Mouse (Mus musculus) cerebellum, adult (tissue): ENCODE results near the gene Cdh5.
"Not testable (repeated sequence)": the region's sequence is repeated elsewhere in the genome, so short reads cannot be mapped to it uniquely, and the experiment has no call there.

Experiments used
- ATAC-seq: cut with Nextera tagmentation; 2 replicates; pipeline ENCODE4 v1.9.2; 2017; ENCODE audit warnings: mild to moderate bottlenecking, moderate library complexity, mixed read lengths; ENCODE audit not compliant: insufficient number of reproducible peaks, low FRiP score, low TSS enrichment

Gene Cdh5

DNA sequence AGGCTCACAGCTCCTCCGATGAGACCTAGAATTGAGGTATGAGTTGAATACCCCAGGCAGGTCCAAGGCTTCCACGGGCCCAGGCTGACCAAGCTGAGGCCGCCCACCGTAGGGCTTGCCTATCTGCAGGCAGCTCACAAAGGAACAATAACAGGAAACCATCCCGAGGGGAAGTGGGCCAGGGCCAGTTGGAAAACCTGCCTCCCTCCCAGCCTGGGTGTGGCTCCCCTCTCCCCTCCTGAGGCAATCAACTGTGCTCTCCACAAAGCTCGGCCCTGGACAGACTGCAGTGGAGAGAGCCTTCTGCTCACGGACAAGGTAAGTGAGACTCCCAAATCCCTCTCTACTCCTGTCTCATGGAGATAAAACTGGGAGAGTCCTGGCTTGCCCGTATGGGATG lies at the start of gene Cdh5:
Gene Cdh5, plus strand, starts transcription at position 211 of the 400 bp plus-strand sequence.
- ATAC-seq = no peak

DNA sequence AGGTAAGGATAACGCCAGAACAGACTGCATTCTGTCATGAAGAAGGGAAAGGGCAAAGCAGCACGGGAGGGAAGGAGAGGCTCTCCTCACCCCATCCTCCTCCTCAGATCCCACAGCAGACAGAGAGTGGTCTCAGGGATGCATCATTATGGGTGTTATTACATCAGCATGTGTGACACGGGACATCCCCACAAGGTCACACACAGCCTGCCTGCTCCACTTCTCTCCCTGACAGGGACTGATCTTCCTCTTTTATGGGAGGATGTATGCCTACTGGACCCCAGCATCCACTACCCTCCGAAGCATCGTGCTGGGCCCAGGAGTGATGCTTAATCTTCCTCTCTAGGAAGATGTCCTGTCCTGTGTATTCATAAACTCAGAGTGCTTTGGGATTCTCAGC lies 41.5 kb upstream of the Cdh5 start:
- no peak for ATAC-seq

DNA sequence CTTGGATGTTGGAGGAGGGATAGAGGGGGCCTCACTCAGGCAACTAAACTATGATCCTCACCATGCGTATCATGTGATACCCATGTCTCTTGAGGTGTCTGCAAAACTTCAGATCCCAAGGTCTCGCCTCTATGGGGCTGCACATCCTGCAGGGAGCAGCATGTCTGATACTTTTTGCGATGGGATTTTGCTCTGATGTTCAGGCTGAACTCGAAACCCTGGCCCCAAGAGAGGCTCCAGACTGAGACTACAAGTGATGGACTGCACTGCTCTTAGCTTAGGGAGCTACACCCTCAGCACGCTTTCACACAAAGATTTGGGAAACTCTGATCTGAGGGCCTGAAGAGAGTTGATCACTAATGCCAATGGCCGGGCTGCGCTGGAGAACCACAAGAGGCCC lies 41.0 kb upstream of the Cdh5 start:
- no peak for ATAC-seq

DNA sequence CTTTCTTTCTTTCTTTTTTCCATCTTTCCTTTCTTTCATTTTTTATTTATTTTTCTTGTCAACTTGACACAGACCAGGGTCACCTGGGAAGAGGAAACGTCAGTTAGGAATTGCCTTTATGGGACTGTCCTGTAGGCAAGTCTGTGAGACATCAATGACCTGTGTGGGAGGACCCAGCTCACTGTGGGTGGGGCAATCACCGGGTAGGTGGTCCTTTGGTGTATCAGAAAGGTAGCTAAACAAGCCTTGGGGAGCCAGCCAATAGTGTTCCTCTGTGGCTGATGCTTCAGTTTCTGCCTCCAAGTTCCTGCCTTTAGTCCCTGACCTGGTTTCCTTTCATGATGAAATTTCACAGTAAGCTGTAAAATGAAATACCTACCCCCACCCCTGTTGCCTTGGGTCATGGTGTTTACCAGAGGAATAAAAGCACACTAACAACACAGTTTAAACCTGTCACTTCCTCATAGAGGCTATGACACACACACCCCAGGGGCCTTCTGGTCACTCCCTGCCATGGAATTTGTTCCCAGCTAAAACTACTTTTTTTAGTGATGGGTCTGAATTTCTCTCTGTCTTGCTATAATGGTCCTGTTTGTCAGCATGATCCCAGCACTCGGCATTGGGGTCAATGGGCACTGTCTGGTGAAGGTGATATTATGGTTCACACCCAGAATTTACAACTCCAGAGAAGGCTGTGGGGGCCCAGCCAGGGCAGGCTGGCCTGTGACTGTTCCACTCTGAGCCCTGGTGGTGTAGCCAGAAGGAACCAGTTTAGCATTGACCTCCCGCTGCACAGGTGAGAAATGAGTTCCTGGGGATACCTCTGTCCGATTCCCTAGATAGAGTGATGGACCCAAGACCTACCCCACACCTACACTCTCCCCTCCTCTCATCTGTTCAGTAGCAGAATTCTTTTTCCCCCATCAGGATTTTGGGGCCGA lies 40.1 kb upstream of the Cdh5 start:
- no peak for ATAC-seq

DNA sequence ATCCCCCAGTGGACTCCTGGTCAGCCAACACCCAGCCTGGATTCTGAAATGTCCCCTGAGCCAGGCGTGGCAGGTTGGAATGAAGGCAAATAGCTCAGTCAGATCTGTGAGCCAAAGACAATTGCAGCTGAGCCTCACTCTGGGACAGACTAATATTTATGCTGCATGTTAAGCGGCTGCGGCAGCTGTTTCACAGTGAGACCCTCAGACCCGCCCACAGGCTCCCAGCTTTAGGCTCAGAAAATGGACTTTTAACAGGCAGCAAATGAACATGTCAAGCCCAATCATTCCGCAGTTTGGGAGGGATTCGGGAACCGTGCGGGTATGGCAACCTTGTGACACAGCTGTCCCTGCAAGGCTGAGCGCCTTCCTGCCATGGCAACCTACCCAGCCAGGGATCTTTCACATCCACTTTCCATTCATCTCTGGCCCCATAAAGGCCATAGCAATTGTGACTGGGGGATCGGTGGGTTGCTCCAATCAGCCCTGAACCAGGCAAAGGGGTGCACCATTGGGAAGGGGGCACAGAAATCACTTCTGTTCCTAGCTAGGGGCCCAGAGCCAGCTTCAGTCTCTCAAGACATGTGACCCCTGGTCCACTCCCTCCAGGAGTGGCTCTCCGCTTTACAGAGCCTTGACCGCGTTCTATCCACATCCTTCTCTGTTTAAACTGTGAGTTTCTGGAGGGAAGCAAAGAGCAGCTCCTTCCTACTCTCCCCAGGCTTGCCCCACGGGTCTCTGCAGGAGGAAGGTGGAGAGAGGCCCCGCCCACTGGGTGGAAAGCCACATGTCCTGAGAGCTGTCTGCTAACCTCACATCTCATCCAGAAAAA lies 39.2 kb upstream of the Cdh5 start:
- no peak for ATAC-seq

DNA sequence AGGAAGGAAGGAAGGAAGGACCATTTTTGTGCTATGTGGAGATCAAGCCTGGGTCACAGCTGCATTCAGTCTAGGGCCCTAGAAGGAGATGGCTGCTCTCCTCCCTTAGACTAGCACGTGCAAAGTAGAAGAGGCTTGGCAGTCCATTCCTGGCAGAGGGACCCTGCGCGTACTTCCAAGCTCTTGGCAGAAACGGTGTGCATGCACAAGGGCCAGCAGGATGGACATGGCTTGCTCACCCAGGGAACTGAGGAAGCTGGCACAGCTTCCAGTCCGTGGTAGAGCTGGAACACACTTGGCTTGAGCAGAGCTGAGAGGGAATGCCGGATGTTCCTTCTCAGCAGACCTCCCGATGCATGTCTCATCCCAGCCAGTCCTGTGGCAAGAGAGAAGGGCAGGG lies 36.2 kb upstream of the Cdh5 start:
- peak; percentile 41; the same call in 1 of the 2 replicates for ATAC-seq

DNA sequence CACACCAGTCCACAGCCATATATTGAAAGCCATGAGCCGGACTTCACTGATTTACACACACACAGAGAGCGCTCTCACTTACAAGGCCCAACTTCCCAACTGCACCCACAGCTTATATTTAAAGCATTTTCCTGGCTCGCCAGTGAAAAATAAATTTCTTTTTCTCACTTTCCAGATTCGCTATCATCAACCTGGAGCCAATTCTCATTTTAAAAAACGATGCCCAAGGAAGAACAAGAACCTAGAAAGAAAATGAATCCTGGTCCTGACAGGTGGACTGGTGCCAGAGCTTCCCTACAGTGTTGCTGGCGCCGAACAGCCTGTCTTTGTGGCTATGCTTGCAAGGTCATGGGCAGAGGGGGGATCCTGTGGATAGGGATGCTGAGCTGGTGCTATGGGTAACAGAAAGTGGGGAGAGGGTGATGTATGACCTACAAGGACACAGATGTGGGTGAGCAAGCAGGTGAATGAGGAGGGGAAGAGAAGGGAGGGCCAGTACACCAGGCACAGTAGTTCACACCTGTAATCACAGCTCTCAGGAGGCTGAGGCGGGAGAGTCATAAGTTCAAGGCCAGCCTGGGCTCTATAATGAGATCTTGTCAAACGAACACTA lies 35.4 kb upstream of the Cdh5 start:
- ATAC-seq = no peak

DNA sequence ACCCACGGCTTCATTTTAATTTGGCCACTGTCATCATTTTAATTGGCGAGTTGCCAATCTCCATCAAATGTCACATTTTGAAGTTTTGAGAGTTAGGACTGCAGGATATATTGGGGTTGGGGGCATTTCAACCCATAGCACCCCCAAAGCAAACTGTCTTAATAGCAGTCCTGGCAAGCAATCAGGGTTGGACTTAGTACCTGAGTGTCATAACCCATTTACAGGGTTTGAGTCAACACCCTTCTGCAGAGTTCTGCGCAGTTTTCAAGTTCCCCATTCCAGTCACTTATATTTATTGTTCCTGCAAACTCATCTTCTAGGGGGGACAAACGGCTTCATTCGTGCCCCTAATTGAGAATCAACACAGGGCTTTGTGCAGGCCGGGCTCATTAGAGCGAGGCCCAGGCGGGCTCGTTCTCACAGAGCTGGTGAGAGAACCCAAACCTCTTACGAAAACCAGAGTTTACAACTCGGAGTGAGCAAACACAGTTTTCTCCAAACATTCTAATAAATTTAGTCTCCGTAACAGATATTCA lies 34.0 kb upstream of the Cdh5 start:
- ATAC-seq = no peak

DNA sequence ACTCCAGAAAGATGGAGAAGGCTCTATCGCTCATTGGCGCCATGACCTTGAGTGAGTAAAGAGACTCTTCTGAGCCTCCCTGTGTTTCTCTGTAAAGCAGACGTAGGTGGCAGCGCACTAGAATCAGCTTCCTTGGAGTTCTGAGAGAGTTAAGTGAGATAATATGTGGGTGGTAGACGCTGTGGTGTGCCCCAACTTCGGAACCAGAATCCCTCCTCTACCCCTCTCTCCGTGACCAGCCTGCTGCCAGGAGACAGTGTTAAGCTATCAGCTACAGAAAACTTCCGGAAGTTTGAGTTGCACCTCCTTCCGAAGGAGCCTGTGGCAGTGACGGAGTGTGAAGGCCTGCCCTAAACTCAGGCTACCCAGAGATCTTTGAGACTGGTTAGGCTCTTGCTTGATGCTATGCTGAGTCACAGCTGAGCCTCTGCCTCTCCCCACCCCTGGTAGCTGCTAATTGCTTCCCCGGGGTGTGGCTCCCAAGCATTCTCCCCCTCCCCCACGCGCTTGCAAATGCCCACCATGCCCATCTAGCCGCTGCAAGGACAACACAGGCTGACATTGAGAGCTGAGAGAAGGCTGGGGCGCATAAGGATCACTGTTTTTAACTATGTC lies 32.9 kb upstream of the Cdh5 start:
- ATAC-seq = no peak

DNA sequence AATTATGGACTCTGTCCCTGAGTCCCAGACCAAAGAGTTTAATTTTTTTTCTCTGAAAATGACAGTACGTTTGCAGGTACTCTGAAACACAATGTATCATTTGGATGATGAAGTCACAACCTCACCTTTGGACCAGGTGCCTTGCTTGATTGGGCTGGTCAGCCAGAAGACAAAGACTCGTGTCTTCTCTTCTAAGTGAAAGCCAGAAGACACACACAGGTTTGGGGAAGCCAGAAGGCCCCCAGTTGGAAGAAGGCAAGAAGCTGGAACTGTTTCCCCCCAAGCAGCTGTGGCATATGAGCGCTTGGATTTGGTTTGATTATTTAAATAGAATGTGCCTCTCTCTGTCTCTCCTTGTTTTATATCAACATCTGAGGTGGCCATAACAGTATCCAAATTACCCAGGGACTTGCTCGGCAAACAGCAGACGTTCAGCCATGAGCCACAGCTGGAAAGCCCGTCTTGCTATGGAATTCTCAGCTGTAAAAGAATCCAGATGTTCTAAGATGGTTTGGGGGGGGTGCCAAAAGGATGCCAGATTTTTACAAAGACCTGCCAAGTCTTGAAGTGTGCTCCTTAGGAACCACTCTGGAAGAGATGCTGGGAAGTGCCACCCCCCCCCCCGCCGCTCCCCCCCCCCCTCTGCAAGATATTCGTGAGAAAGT lies 31.1 kb upstream of the Cdh5 start:
- ATAC-seq = not testable (repeated sequence)

DNA sequence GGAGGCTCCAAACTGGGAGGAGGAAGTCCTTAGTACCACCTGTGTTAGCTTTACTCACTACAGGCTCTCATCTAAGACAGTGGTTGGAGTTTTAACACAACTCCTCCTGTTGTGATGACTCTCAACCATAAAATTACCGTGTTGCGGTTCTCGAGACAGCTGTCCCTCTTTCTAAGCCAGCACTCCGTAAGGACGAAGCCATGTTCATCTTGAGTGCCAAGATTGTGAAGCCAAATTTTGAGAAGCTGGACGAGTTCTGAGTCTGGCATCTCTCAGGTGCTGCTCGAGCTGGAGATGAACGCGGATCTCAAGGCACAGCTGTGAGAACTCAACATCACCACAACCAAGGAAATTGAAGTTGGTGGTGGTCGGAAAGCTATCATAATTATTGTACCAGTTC lies 30.5 kb upstream of the Cdh5 start:
- no peak for ATAC-seq

DNA sequence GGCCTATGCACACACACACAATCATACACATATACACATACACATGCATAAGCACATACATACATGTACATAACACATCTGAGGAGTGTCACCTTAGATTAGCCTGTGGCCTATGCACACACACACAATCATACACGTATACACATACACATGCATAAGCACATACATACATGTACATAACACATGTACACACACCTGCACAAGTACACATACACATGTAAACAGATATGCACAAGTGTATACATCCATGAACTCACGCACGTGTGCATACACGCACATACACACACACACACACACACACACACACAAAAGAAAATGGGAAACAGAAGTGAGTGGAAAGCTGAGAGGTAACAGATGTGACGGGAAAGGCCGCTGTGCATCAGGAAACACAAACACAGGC lies 26.3 kb upstream of the Cdh5 start:
- ATAC-seq = no peak

DNA sequence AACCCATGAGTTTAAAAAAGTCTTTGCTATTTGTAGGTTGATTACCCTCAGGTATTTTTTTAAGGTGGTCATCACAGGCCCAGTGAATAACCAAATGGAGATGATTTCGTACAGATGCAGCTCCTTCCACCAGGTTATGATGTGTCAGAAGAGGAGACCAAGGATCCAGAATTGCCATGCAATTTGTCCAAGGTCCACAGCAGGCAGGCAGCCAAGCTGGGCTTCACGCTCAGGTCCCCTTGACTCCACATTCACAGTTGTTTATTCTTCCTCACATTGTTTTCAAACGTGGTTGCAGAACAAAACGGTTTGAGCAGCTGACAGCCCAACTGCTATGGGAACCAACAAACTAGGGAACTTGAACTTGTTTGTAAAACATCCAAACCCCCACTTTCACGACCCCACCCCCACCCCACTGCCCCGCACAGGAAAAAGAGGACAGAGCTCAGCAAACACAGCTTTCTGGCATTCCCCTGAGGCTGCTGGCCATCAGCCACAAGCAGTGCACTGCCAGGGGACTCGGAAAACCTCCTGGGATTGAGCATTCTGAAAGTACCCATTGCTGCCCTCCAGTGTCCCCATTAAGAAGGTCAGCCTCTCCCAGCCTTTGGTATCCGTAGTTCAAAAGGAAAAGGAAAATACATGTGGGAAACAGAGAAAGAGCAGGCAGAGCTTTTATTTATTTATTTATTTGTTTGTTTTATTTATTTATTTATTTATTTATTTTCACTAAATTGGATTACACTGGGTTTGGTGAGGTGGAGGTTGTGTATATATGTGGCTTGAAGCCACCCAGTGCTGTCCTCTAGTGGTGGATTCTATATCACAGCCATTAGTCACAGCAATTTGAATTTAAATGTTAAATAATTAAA lies 24.6 kb upstream of the Cdh5 start:
- ATAC-seq = no peak

DNA sequence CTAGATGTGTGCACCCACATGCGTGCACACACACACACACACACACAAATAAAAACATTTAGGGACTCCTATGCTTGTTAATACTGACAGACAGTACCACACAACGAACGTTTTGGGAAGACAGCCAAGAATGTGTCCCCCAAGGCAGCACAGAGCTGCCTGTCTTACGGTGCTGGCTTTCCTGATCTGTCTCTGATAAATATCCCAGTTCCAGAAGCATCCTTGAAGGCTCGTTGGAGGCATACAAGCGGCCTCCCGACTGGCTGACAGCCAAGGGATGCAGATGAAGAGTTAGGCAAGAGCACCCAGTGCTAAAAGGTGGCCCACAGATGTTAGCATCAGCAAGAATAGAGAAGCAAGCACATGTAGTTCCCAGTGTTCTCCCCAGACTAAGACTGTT lies 23.3 kb upstream of the Cdh5 start:
- no peak for ATAC-seq

DNA sequence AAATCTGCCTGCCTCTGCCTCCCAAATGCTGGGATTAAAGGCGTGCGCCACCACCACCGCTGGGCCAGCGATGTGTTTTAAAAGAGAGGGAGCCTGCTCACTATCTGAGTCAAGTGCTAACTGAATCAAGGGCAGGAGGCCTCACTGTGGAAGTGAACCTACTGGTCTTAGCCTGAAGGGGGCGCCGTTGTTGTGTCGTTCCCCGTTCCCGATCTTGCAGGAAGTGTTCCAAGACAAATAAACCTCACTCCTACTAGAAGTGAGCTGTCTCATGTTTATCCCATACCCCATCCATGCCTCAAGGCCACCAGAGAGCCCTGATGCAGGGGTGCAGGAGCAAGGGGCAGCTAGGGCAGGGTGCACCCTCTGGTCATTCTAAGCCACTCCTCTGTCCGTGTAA lies 16.1 kb upstream of the Cdh5 start:
- no peak for ATAC-seq

DNA sequence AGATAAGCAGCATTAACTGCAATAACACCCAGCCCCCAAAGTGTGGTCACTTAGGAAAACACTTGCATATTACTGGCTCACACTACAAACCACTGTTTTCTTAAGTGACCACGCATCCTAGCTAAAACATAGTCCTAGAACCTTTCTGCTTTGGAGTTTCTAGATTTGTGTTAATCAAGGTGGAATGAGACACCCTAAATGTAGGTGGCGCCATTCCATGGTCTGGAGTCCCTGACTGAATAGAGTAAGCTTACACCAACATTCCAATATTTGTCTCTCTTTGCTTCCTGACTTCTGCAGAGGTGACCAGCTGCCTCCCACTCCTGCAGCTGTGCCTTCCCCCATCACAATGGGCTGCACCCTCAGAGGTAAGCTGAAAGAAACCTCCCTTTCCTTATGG lies 14.8 kb upstream of the Cdh5 start:
- ATAC-seq = no peak

DNA sequence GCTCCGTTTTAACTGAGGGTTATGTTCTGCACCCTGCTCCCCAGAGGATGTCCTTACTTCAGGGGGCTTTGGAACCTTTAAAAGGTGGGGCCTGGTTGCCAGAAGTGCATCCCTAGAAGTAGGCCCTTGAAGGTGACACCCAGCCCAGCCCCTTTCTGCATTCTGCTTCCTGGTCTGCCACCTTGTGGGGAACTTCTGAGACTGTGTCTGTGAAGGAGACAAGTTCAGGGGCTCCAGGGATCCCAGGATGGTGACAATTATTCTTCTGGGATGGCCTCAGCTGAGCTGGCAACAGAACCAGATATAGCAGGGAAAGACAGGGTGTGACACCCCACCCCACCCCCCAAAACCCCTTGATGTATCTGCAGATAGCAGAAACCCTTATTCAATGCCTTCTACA lies 14.3 kb upstream of the Cdh5 start:
- ATAC-seq = no peak

DNA sequence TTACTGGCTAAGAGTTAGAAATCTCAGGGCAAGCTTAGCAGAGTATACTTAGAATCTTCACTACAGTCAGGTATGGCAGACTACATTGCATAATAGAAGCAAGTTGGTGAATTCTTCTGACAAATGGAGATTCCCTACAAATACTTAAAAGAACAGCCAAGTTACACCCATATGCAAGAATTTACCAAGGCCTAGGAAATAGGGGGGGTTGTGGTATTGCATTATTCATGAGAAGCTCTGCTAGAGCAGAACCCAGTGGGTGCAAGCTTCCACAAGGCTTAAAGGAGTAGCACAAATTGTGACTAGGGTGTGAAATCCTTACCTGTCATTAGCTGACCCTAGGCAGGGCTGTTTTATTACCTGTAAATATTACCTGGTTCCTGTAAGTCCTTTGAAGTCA lies 13.5 kb upstream of the Cdh5 start:
- not testable (repeated sequence) for ATAC-seq

DNA sequence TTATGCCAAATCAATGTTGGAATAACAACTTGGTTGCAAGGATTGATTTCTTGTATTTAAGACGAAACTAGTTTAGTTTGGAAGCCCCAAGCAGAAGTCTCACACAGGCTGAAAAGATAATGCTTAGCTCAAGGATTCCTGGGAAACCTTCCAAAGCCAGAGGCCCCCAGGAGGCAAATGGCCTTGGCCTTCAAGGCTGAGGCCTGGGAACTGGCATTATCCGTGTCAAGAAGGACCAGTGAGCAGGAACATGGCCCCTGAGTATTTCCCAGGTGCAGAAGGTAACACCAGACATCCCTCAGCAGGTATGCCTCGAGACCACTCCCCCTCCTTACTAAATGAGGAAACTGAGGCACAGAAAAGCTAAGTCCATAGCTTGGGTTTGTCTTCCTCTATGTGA lies 12.5 kb upstream of the Cdh5 start:
- ATAC-seq = no peak
